Mouse (Mus musculus): ENCODE results near the gene Gcc1. TPM values are rescaled to one million over a fixed set of nuclear protein-coding genes. Genes with fewer than 3 reads are reported as not detected.

Gene Gcc1
- polyA plus RNA-seq, 1 experiment from 2014 or later, result 3.6 TPM

DNA sequence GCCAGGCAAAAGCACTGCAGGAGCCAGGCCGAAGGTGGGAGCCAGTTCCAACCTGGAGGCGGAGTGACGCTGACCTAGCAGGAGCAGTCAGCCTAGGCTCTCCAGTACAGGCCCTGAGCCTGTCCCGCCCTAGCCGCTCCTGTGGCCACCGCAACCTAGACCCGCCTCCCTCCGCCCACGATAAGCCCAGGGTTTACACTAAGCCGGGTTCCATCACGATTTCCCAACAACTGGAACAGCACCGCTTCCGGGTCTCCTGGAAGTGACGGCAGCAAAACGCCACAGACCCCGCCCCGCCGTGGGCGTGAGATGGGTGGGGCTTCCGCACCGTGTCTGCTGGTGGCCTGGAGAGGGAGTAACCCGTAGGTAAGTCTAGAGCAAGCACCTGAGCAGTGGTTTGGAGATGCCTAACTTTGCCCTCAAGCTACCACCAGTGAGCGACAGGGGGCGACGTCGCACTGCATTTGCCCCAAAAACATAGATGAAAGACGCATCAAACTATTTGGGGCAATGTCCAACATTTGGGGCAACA, 6.7 kb downstream of the Gcc1 start:
- H3K27me3 ChIP-seq, result no peaks in the 10 kb centered on the region
- peaks cover 70% of the 10 kb centered on the region for H3K4me1 ChIP-seq (replicated peaks)
- peak; percentile 88 for ATAC-seq (ENCODE audit: insufficient read depth)
- H3K4me2 ChIP-seq, result peak overlapping the region; percentile 97
- H3K9me3 ChIP-seq (replicated peaks), result no peaks in the 10 kb centered on the region
- WGBS (ENCODE audit: insufficient replicate concordance), result under 1% methylated on average over 27 of the region's 27 CpGs
- H3K36me3 ChIP-seq (replicated peaks), result peaks cover 46% of the 10 kb centered on the region
- H3K27ac ChIP-seq (replicated peaks), result peak overlapping the region; percentile 90
- peak overlapping the region; percentile 86 for H3K9ac ChIP-seq
- peak overlapping the region; percentile 79 for H3K4me3 ChIP-seq (replicated peaks)

GRCm38 (mm10) chr6:28420865-28421264, 7.3 kb downstream of the Gcc1 start:
- peak overlapping the region; percentile 79 for H3K4me3 ChIP-seq (replicated peaks)
- peak overlapping the region; percentile 86 for H3K9ac ChIP-seq
- no peaks in the 10 kb centered on the region for H3K9me3 ChIP-seq (replicated peaks)
- WGBS (ENCODE audit: insufficient replicate concordance), result 26% methylated on average over 13 of the region's 13 CpGs
- H3K4me2 ChIP-seq, result peak overlapping the region; percentile 97
- H3K27ac ChIP-seq (replicated peaks), result peak overlapping the region; percentile 90
- peaks cover 42% of the 10 kb centered on the region for H3K36me3 ChIP-seq (replicated peaks)
- H3K4me1 ChIP-seq (replicated peaks), result peaks cover 63% of the 10 kb centered on the region
- H3K27me3 ChIP-seq, result no peaks in the 10 kb centered on the region
- no peak for ATAC-seq (ENCODE audit: insufficient read depth)

- Histone ChIP-seq H3K27me3 (no peaks in the 10 kb centered on the region), H3K36me3 (replicated peaks) (peaks cover 42% of the 10 kb centered on the region), H3K9me3 (replicated peaks) (no peaks in the 10 kb centered on the region), H3K4me1 (replicated peaks) (peaks cover 58% of the 10 kb centered on the region), H3K9ac (peak overlapping the region; percentile 86), H3K4me3 (replicated peaks) (peak overlapping the region; percentile 79), H3K27ac (replicated peaks) (no peak overlapping the region), H3K4me2 (peak overlapping the region; percentile 97)
- WGBS (ENCODE audit: insufficient replicate concordance), result 73% methylated on average over 17 of the region's 17 CpGs
- no peak for ATAC-seq (ENCODE audit: insufficient read depth)
Measured at GRCm38 (mm10) chr6:28420361-28420760, 7.8 kb downstream of the Gcc1 start.

DNA sequence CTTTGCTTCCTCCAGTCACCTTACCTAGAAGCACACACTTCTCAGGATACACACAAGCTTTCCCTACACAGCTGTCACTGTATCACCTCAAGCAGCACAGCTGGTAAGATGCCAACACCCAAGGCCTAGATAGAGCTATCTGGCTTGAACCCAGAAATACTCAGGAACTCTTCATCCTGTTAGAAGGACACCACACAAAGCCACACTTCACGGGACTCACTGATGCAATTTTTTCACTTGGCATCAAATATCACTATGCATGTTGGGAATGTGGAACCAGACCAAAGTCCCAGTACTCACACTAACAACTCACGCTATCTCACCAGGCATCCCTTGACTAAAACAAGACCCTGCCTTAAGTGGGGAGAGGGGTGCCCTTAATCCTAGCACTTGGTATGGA, 8.5 kb downstream of the Gcc1 start:
- H3K27me3 ChIP-seq, result no peaks in the 10 kb centered on the region
- 65% methylated on average over 2 of the region's 2 CpGs for WGBS (ENCODE audit: insufficient replicate concordance)
- H3K9me3 ChIP-seq (replicated peaks), result no peaks in the 10 kb centered on the region
- peak overlapping the region; percentile 97 for H3K4me2 ChIP-seq
- ATAC-seq (ENCODE audit: insufficient read depth), result no peak
- no peak overlapping the region for H3K27ac ChIP-seq (replicated peaks)
- 0 out of 2 replicates have a peak overlapping the region, but pooled peaks have one; percentile 79 for H3K4me3 ChIP-seq (replicated peaks)
- 0 out of 2 replicates have a peak overlapping the region, but pooled peaks have one; percentile 86 for H3K9ac ChIP-seq
- peaks cover 42% of the 10 kb centered on the region for H3K36me3 ChIP-seq (replicated peaks)
- H3K4me1 ChIP-seq (replicated peaks), result peaks cover 51% of the 10 kb centered on the region

DNA sequence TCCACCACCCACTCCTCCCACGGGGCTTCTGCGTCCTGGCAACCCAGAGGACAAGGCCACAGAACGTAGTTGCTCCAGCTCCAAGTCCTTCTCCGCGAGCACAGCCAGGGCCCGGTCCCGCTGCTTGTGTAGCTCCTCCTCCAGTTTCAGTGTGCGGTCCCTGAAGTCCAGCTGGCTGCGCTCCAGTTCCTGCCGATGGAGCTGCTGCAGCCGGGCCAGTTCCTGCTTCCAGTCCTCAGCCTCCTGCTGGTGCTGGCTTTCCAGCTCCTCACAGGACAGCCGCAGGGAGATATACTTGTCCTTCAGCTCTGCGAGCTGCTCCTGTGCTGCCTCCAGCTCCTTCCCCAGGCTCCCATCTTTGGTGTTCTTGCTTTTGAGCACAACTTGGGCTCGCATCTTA, 9.7 kb downstream of the Gcc1 start:
- ATAC-seq (ENCODE audit: insufficient read depth), result no peak
- Histone ChIP-seq H3K27ac (replicated peaks) (no peak overlapping the region), H3K4me1 (replicated peaks) (peaks cover 45% of the 10 kb centered on the region), H3K9ac (no peak overlapping the region), H3K27me3 (no peaks in the 10 kb centered on the region), H3K4me3 (replicated peaks) (no peak overlapping the region), H3K36me3 (replicated peaks) (peaks cover 40% of the 10 kb centered on the region), H3K9me3 (replicated peaks) (no peaks in the 10 kb centered on the region), H3K4me2 (no peak overlapping the region)
- WGBS (ENCODE audit: insufficient replicate concordance), result 85% methylated on average over 14 of the region's 14 CpGs

DNA sequence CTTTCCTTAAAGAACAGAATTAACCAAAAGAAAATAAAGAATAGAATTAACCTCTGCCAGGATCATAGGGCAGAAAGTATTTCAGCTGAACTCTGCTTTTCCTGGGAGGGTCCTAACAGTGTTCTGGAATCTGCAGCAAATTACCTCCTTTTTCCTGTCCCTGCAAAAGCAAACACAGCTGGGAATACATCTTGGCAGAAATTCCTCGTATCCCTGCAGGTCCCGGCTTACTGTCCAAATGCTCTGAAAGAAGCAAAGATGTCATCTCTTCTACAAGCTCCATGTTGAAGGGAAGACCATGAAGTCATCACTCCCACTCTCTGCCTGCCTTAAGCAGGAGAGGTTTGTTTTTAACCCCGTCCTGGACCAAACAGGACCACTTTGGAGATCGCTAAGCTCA, 11.2 kb downstream of the Gcc1 start:
- H3K36me3 ChIP-seq (replicated peaks), result peaks cover 40% of the 10 kb centered on the region
- H3K4me2 ChIP-seq, result no peak overlapping the region
- no peak overlapping the region for H3K27ac ChIP-seq (replicated peaks)
- H3K27me3 ChIP-seq, result no peaks in the 10 kb centered on the region
- H3K9ac ChIP-seq, result no peak overlapping the region
- H3K4me3 ChIP-seq (replicated peaks), result no peak overlapping the region
- 79% methylated on average over 4 of the region's 4 CpGs for WGBS (ENCODE audit: insufficient replicate concordance)
- no peaks in the 10 kb centered on the region for H3K9me3 ChIP-seq (replicated peaks)
- peaks cover 32% of the 10 kb centered on the region for H3K4me1 ChIP-seq (replicated peaks)
- no peak for ATAC-seq (ENCODE audit: insufficient read depth)

DNA sequence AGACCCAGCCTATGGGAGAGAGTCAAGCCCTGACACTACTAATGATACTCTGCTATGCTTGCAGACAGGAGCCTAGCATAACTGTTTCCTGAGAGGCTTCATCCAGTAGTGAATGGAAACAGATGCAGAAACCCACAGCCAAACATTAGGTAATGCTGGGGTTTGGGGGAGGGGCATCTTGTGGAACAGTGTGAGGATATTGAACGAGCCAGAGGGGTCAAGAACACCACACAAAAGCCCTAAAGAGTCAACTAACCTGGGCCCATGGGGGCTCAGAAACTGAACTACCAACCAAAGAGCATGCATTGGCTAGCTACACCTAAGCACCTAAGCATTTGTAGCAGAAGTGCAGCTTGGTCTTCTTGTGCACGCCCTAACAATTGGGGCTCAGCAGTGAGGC, 17.0 kb downstream of the Gcc1 start:
- ATAC-seq (ENCODE audit: insufficient read depth), result no peak
- Histone ChIP-seq H3K27ac (replicated peaks) (no peak overlapping the region), H3K4me1 (replicated peaks) (0 out of 2 replicates have a peak, but pooled peaks cover 4% of the 10 kb centered on the region), H3K4me3 (replicated peaks) (no peak overlapping the region), H3K36me3 (replicated peaks) (peaks cover 14% of the 10 kb centered on the region; the same call in 1 of the 2 replicates), H3K27me3 (no peaks in the 10 kb centered on the region), H3K9me3 (replicated peaks) (no peaks in the 10 kb centered on the region), H3K4me2 (no peak overlapping the region), H3K9ac (no peak overlapping the region)
- 44% methylated on average over 2 of the region's 2 CpGs for WGBS (ENCODE audit: insufficient replicate concordance)

- H3K36me3 ChIP-seq (replicated peaks), result peaks cover 3% of the 10 kb centered on the region; the same call in 1 of the 2 replicates
- 40% methylated on average over 9 of the region's 9 CpGs for WGBS (ENCODE audit: insufficient replicate concordance)
- no peak overlapping the region for H3K4me2 ChIP-seq
- H3K9me3 ChIP-seq (replicated peaks), result no peaks in the 10 kb centered on the region
- H3K4me3 ChIP-seq (replicated peaks), result no peak overlapping the region
- H3K27me3 ChIP-seq, result no peaks in the 10 kb centered on the region
- no peak overlapping the region for H3K9ac ChIP-seq
- no peak for ATAC-seq (ENCODE audit: insufficient read depth)
- no peak overlapping the region for H3K27ac ChIP-seq (replicated peaks)
- H3K4me1 ChIP-seq (replicated peaks), result 0 out of 2 replicates have a peak, but pooled peaks cover 4% of the 10 kb centered on the region
Measured at GRCm38 (mm10) chr6:28410053-28410452, 18.1 kb downstream of the Gcc1 start.

GRCm38 (mm10) chr6:28399791-28400190, 28.4 kb downstream of the Gcc1 start:
- Histone ChIP-seq H3K9me3 (replicated peaks) (no peaks in the 10 kb centered on the region), H3K4me3 (replicated peaks) (no peak overlapping the region), H3K4me1 (replicated peaks) (peaks cover 8% of the 10 kb centered on the region; the same call in 1 of the 2 replicates), H3K36me3 (replicated peaks) (no peaks in the 10 kb centered on the region), H3K27me3 (peaks cover 48% of the 10 kb centered on the region), H3K27ac (replicated peaks) (no peak overlapping the region), H3K9ac (no peak overlapping the region), H3K4me2 (no peak overlapping the region)
- ATAC-seq (ENCODE audit: insufficient read depth), result no peak
- 73% methylated on average over 4 of the region's 4 CpGs for WGBS (ENCODE audit: insufficient replicate concordance)

DNA sequence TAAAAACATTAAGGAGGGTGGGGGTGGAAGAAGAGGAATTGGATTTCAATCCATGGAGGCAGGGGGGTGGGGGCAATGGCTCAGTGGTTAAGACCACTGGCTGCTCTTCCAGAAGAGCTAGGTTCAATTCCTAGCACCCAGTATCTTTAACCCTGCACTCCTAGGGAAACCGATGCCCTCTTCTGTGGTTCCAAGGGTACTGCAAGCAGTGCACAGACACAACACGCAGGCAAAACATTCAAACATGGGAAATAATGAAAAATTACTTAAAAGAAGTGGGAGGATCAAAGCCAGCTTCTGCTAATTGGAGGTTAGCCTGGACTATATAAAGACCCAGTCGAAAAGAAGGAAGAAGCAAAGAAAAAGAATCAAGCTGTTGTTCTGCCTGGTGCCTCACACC, 29.5 kb downstream of the Gcc1 start:
- Histone ChIP-seq H3K4me1 (replicated peaks) (peaks cover 8% of the 10 kb centered on the region; the same call in 1 of the 2 replicates), H3K36me3 (replicated peaks) (no peaks in the 10 kb centered on the region), H3K4me2 (no peak overlapping the region), H3K4me3 (replicated peaks) (no peak overlapping the region), H3K27ac (replicated peaks) (no peak overlapping the region), H3K9ac (no peak overlapping the region), H3K9me3 (replicated peaks) (no peaks in the 10 kb centered on the region), H3K27me3 (peaks cover 48% of the 10 kb centered on the region)
- 69% methylated on average over 3 of the region's 3 CpGs for WGBS (ENCODE audit: insufficient replicate concordance)
- ATAC-seq (ENCODE audit: insufficient read depth), result no peak

GRCm38 (mm10) chr6:28397681-28398203, 30.4 kb downstream of the Gcc1 start, which contains the start of gene Zfp800:
Gene Zfp800, minus strand, starts transcription at chr6:28398005.
- no peak within 1 kb of the TSS for H3K9ac ChIP-seq
- H3K36me3 ChIP-seq (replicated peaks), result no peaks in the 10 kb centered on the region
- peak within 1 kb of the TSS; percentile 60 for H3K4me2 ChIP-seq
- peaks cover 48% of the 10 kb centered on the region for H3K27me3 ChIP-seq
- no peak for ATAC-seq (ENCODE audit: insufficient read depth)
- no peaks in the 10 kb centered on the region for H3K9me3 ChIP-seq (replicated peaks)
- 1% methylated on average over 33 of the region's 33 CpGs for WGBS (ENCODE audit: insufficient replicate concordance)
- H3K27ac ChIP-seq (replicated peaks), result no peak within 1 kb of the TSS
- peaks cover 8% of the 10 kb centered on the region; the same call in 1 of the 2 replicates for H3K4me1 ChIP-seq (replicated peaks)
- H3K4me3 ChIP-seq (replicated peaks), result peak within 1 kb of the TSS; percentile 40
